Mouse (Mus musculus): ENCODE results near the gene Cct2.

DNA sequence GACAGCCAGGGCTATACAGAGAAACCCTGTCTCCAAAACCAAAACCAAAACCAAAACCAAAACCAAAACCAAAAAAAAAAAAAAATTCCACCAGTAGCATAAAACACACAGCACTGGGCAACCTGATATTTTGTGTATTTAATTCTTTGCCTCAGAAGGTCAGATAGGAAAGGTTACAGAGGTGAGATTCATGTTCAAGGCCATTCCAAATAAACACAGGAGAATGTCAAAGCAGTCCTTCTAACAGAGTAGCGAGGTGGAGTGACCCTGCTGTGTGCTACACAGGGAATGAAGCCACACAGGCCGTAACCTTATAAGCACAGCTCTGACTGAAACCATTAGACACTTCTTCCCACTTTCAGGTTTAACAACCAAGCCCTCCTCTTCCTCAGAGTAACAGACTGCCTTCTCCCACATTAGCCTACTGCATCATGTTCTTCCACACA lies 18.3 kb upstream of the Cct2 start:
- TF ChIP-seq CTCF (IDR thresholded peaks at IDR 0.05; ENCODE audit: control insufficient read depth, insufficient read depth, insufficient read length) (no peak), FOSL1 (IDR thresholded peaks at IDR 0.05; ENCODE audit: insufficient read depth, low read length, poor library complexity, severe bottlenecking) (no peak), MAX (IDR thresholded peaks at IDR 0.05) (no peak), MYOD1 (IDR thresholded peaks at IDR 0.05; ENCODE audit: control insufficient read depth, insufficient read length, low read depth) (no peak), USF1 (IDR thresholded peaks at IDR 0.05; ENCODE audit: low read depth) (no peak), CEBPB (IDR thresholded peaks at IDR 0.05; ENCODE audit: low read depth) (no peak)

Measured in C2C12 (cell line).